Mouse (Mus musculus): ENCODE measurements around the gene Daam1.

GRCm38 (mm10) chr12:71901211-71901610, 70.3 kb downstream of the Daam1 start:
- TF ChIP-seq POLR2A (IDR thresholded peaks at IDR 0.05; ENCODE audit: extremely low read depth, insufficient read depth, low read length) (no peak), CTCF (IDR thresholded peaks at IDR 0.05; ENCODE audit: extremely low read depth, insufficient read depth, low read length) (no peak)

Measured in cortical plate, adult 2 months (tissue).